Mouse (Mus musculus) regulatory T cell (primary cell): ENCODE data around the gene Rnf157.

Experiments used
- in situ Hi-C: fragments of 300-600 bp; cut with MboI, MseI; formaldehyde crosslinking; loops from one replicate; pipeline ENCODE4 v1.15.1; 2025; ENCODE audit warnings: high pct_unique_total_duplicates

The Rnf157 gene

GRCm38 (mm10) chr11:116351294-116351693 is 61.5 kb downstream of the Rnf157 start:
- in situ Hi-C loops = loop anchor here (25.0 kb wide), 1 partner anchor 1786 kb away; the partner anchor contains the start of gene Dnah17

- in situ Hi-C loops = no loop called here
Observed at GRCm38 (mm10) chr11:116347955-116348354, 64.9 kb downstream of the Rnf157 start.

DNA sequence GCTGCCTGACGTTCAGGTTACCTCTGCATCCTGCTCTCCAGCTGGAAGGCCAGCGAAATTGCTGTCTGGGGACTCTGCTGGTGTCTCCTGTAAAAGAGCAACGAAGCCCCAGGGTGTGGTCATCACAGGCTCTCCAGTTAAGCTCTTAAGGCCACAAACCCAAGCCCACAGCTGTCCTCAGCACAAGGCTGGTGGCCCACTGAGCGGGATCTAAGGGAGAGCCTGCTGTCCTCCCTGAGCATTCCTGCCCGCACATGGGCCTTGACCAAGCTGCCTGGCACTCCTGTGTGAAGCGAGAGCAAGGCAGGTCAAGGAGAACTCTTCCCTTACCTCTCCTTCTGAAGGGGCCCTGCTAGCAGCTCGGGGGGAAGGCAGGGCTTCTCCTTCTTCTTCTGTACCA is 65.8 kb downstream of the Rnf157 start:
- in situ Hi-C loops = no loop called here

DNA sequence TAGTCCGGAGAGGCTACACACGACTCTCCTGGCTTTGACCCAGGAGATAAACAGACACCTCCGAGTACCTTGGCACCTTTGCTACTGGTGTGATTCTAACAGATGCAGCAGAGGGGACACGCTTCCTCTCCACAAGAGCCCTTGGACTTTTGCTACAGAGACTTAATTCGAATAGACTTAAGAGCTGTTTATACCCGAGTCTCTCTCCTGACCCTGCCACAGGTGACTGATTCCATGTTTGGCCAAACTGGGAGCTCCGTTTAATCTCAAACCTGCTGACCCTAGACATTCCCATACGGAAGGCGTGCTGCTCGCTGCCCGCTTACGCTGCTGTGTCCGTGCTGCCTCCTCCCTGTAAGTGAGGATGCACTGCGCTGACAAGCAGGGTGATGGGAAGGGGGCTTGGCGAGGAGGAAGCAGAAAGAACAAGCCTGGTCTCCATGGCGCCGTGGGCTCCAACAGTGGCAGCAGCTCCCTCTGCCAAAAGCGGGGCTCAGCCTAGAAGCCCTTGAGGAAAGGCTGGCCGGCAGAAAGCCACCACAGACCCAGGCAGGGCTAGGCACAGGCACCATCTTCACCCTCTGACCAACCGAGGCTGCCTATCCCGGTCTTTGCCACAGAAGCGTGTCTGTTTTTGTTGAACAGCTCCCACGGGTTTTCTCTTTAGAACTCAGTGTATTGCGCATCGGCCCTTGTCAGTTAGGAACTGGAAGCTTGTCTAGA is 70.6 kb downstream of the Rnf157 start:
- in situ Hi-C loops = no loop called here

DNA sequence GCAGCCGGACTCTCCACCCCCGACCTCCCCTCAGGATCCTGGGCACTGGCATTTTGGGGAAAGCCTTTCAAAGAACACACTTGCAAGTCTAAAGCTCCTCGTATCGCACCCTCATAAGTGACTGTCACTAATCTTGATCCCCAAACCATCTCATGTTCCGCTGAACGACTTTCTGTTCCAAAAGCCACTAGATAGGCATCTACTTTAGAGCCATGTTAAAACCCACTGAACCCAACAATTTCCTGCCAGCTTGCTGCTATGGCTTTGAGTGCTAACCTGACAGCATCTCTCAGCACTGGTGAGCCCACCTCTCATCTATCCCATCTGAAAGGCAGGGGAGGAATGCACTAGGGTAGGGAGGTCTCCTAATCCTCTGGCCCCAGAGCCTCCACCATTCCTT is 75.3 kb downstream of the Rnf157 start:
- in situ Hi-C loops = no loop called here

DNA sequence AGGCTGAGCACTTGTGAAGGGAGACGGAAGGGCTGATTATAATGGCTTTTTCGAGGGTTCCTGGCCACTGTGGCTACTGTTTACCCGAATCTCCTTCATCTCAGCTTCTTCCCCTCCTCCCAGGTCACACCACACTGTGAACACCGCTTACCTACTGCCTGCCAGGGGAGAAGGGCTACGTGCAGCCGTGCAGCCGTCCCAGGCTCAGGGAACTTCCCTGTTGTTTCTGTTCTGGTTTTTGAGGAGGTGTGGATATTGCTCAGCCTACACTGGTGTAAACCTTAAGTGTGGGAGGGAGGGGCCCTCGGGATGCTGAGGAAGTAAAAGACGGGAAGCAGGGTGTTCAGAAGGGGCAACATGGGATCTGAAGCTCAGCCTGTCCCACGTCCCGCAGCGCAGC is 75.8 kb downstream of the Rnf157 start:
- in situ Hi-C loops = no loop called here

- in situ Hi-C loops = no loop called here
Observed at GRCm38 (mm10) chr11:116336393-116336792, 76.4 kb downstream of the Rnf157 start.

GRCm38 (mm10) chr11:116335244-116336036 is 77.4 kb downstream of the Rnf157 start, which contains the start of gene Foxj1:
TSS of gene Foxj1 (minus strand) at chr11:116335399.
- in situ Hi-C loops = no loop called here

GRCm38 (mm10) chr11:116334417-116334782 is 78.4 kb downstream of the Rnf157 start:
- in situ Hi-C loops = no loop called here

DNA sequence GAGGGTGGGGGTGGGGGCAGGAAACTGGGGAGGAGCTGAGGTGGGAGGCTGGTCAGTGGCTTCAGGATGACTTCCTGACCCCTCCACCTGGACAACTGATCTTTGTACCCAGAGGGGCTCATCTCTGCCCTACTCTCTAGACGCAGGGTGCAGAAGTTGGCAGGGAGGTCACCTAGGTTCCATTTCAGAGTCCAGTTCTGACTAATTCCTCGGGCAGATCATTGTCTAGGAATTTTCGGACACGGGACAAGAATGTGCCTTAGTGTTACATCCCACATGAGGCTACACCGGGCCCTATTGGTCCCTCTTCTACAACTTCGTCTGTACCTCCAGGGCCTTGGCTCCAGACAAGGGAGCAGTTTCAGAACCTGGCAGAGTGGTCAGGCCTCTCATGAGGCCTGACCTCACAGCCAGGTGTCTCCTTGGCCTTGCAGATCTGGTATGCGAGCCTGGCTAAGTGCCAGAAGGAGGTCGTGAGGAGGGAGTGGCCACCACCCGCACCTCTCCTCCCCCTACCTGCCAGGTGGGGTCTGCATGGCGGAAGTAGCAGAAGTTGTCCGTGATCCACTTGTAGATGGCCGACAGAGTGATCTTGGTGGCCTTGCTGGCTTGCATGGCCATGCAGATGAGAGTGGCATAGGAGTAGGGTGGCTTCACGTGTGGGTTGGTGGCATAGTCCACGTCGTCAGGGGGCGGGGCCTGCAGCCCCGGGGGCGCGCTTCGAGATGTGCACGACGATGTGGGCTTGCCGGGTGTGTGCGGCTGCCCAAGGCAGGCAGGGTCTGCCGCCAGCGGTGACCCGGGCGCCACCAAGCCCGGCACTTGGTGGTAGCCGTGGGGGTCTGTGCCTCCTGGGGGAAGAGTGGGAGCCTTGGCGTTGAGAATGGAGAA is 79.1 kb downstream of the Rnf157 start:
- in situ Hi-C loops = no loop called here

GRCm38 (mm10) chr11:116332983-116333270 is 79.9 kb downstream of the Rnf157 start:
- in situ Hi-C loops = no loop called here

DNA sequence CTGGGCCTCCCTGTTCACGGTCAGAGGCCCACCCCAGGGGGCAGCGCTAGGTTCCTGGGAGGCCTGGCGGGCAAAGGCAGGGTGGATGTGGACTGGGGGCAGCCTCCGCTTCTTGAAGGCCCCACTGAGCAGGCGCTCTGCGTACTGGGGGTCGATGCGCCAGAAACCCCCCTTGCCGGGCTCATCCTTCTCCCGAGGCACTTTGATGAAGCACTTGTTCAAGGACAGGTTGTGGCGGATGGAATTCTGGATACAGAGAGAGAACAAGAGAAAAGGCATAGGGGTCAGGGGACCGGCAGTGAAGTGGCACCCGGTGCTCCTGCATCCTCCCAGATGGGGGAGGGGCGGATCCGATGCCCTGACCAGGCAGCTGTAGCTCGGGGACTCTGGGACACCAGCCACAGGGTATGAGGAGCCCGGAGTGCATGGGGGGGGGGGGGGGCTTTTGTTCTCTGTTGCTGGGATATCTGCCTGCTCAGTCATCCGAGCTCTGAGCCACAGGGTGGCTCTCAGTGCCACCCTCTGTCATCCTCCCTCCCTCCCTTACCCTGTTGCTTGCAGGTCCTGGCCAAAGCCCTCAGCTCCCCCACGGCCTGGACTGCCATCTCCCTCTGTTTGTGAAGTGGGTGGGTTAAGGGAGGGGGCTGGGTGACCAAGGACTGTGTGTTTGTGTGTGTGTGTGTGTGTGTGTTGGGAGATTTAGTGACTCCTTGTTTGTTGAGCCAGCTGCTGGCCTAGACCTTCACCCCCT is 80.4 kb downstream of the Rnf157 start:
- in situ Hi-C loops = no loop called here

- in situ Hi-C loops = no loop called here
Observed at GRCm38 (mm10) chr11:116330211-116330518, 82.7 kb downstream of the Rnf157 start.

DNA sequence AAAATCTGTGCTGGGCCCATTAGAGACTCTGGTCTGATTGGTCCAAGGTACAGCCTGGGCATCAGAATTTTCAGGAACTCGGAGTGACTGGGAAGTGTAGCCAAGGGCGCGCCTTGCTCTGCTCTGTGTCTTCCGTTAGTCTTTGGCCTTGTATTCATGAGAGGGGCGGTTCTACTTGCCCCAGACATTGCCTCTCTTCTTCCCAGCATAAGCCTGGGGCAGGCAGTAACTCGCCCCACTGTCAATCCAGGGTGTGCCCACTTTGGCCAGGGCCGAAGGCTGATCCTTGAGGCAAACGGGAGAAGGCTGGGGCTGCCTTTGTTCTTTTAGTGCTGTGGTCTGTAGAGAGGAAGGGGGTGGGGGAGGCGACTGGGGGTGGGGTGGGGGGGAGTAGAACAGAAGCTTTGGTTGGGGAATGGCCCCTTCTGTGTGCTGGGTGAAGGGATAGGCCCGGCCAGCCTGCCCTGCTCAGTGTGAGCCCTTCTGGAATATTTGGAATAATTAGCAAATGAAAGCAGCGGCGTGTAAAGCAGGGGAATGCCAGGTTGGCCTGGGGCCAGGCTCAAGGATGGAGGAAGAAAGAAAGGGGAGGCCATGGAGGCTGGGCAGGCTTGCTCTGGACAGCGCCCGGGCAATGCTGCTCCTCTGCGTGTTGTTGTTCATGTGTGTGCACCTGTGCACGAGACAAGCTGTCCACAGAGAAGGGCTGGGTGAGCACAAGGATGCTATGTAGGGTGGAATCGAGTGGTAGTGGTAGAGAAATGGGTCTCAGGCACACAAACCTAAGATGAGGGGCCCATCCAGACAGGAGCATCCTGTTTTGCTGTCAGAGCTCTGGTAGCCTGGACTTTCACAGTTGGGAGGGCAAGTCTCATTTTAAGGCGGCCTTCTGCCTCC is 83.3 kb downstream of the Rnf157 start:
- in situ Hi-C loops = no loop called here

GRCm38 (mm10) chr11:116326963-116327603 is 85.7 kb downstream of the Rnf157 start:
- in situ Hi-C loops = no loop called here

DNA sequence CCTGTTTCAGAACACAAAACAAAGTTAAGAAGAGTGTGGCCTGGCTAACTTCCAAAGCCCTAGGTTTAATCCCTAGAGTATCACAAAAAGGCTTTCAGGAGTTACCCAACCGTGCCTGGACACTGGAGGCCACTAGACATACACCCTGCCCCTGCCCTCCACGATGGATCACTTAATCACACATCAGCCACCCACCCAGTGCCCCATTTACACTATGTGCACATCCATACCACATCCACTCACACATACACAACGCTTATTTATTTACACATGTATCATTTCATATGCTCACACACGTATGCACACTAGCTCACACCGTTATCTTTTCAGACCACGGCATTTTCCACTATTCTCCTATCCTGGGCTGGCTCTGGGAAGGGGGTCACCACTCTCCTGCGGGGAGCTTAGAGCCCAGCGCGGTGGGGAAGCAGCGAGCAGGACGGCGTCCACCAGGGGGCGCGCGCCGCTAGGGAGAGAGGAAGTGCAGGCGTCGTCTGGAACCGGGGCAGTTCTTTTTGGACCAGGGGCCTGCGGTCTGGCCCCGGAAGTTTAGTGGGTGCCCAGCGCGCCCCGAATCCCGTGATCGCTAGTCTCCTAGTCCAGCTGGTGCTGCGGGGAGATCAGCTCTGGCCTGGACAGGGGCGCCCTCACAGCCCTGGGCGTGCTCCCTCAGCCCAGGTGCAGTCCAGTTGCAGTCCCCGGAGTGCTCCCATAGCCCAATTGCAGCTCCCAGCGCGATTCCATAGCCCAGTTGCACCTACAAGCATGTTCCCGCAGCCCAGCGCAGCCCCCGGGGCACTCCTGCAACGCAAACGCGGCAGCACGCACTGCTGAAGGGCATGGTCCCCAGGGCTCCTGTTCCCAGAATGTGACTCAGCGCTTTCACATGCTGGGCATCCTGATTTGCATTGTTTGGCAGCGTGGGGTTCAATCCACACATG is 93.8 kb downstream of the Rnf157 start:
- in situ Hi-C loops = loop anchor here (5.0 kb wide), 1 partner anchor 128 kb away; no protein-coding TSS in a partner anchor

GRCm38 (mm10) chr11:116312359-116312758 is 100.5 kb downstream of the Rnf157 start:
- in situ Hi-C loops = no loop called here

DNA sequence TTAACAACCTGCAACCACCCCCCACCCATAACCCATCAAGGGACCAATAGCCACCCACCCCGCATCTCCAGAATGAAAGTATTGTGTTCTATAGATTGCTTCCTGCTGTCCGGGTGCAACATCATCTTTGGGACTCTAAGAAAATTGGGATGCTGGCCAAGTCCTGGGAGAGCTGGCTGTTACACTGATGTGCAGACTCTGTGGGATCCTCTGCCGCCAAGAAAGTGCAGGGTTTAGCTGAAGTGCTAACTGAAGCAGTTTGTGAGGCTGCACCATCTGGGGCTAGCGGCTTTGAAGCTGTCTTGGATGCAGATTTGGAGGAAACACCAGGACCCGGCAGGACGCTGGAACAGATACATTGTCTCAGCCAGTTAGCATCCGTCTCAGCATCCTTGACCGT is 101.7 kb downstream of the Rnf157 start:
- in situ Hi-C loops = no loop called here

- in situ Hi-C loops = no loop called here
Observed at GRCm38 (mm10) chr11:116309601-116310000, 103.2 kb downstream of the Rnf157 start.
